Mouse (Mus musculus) kidney, adult 2 months (tissue): Measurements from ENCODE around the gene Frrs1l.

Experiments used
- CTCF ChIP-seq: fragments of 200-500 bp; conservative IDR thresholded peaks from 2 replicates; pipeline ENCODE4 v1.5.1; 2011; ENCODE audit warnings: low read depth, mild to moderate bottlenecking, control low read depth, low read length, moderate library complexity, mixed read lengths; ENCODE audit not compliant: insufficient read depth, insufficient read length
- POLR2A ChIP-seq: fragments of 200-500 bp; IDR thresholded peaks from one replicate; pipeline ENCODE4 v1.6.1; 2011; ENCODE audit warnings: low read depth, low read length, control low read depth

- TF ChIP-seq CTCF (no peak), POLR2A (no peak)
These were observed 58.1 kb downstream of the Frrs1l start for GRCm38 (mm10) chr4:56932096-56932495.
